Mouse (Mus musculus) embryonic facial prominence, embryonic 12.5 days (tissue): ENCODE results near the gene Ccp110. TPM values are rescaled to one million over a fixed set of nuclear protein-coding genes. Genes with fewer than 3 reads are reported as not detected.

ENCODE experiments used
- ATAC-seq: fragments of 200-750 bp; cut with Nextera tagmentation; 2 replicates; pipeline ENCODE4 v1.8.0; 2017; ENCODE audit not compliant: insufficient number of reproducible peaks, insufficient read depth, low FRiP score, low TSS enrichment
- H3K27ac ChIP-seq: fragments of 300-500 bp; sonication (generic); 2 replicates; pipeline ENCODE4 v1.5.1; 2016; ENCODE audit warnings: mild to moderate bottlenecking
- H3K27me3 ChIP-seq: fragments of 300-500 bp; sonication (generic); 2 replicates; pipeline ENCODE4 v1.6.1; 2016; ENCODE audit warnings: mild to moderate bottlenecking, moderate library complexity
- H3K36me3 ChIP-seq: fragments of 300-500 bp; sonication (generic); 2 replicates; pipeline ENCODE4 v1.6.1; 2016; ENCODE audit warnings: mild to moderate bottlenecking
- H3K4me1 ChIP-seq: fragments of 300-500 bp; sonication (generic); 2 replicates; pipeline ENCODE4 v1.6.1; 2016
- H3K4me2 ChIP-seq: fragments of 300-500 bp; sonication (generic); replicated peaks from 2 replicates; pipeline ENCODE4 v1.6.1; 2016; ENCODE audit warnings: mild to moderate bottlenecking, moderate library complexity
- H3K4me3 ChIP-seq: fragments of 300-500 bp; sonication (generic); 2 replicates; pipeline ENCODE4 v1.5.1; 2016; ENCODE audit warnings: mild to moderate bottlenecking
- H3K9ac ChIP-seq: fragments of 300-500 bp; sonication (generic); 2 replicates; pipeline ENCODE4 v1.6.1; 2016; ENCODE audit warnings: mild to moderate bottlenecking, moderate library complexity
- H3K9me3 ChIP-seq: fragments of 300-500 bp; sonication (generic); 2 replicates; pipeline ENCODE4 v1.6.1; 2016; ENCODE audit warnings: mild to moderate bottlenecking, moderate library complexity
- WGBS: fragments of 180-500 bp; shearing (Covaris S2); methylation state at CpG from one replicate; pipeline ENCODE4 v1.1.7; 2016; 5-methylcytosine and 5-hydroxymethylcytosine counted together
- polyA plus RNA-seq: library from polyadenylated mRNA; unstranded; fragments of >200 nt; fragmentation: Nextera tagmentation; extraction: Ambion mirVana; gene quantifications from 2 replicates; pipeline ENCODE4 v1.2.1, GENCODE M21; 2016

Ccp110 gene
- polyA plus RNA-seq, 1 experiment from 2014 or later = 34.3 TPM

DNA sequence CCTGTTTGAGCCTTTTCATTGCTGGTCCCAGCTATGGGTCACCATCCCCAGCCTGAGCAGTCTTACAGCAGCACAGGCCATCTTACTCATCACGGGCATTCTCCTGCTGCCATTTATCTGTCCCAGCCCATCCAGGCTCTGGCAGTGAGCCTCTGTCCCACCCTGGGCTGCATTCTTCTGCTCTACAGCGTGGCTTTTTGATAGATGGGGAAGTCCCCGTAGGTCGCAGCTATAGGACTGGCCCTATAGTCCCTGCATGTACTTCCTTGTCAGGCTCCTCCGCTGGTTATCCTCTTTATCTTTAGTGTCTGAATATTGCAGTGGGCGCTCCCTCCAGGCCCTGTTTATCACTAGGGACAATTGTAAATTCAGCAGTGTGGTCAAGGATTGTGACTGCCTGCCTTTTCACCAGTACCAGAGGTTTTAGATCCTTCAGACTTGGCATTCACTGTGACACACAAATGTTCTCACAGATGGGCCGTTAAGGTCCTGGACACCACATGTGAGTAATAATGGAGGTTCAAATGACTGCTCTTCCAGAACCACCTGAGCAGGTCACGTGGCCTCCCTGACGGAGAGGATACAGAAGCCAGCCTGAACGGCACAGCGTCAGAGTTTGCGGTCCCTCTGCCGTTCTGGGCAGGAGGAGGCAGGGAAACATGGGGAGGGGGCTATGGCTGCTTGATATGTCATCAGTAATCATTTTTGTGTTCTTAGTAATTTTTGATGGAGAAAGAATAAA, 16.7 kb downstream of the Ccp110 start:
- Histone ChIP-seq H3K27ac (no peak overlapping the region), H3K36me3 (peaks cover 70% of the 10 kb centered on the region), H3K4me3 (no peak overlapping the region), H3K9me3 (no peaks in the 10 kb centered on the region), H3K9ac (no peak overlapping the region), H3K4me1 (no peaks in the 10 kb centered on the region), H3K4me2 (no peak overlapping the region), H3K27me3 (no peaks in the 10 kb centered on the region)
- 88% methylated on average over 13 of the region's 13 CpGs for WGBS
- ATAC-seq = no peak

DNA sequence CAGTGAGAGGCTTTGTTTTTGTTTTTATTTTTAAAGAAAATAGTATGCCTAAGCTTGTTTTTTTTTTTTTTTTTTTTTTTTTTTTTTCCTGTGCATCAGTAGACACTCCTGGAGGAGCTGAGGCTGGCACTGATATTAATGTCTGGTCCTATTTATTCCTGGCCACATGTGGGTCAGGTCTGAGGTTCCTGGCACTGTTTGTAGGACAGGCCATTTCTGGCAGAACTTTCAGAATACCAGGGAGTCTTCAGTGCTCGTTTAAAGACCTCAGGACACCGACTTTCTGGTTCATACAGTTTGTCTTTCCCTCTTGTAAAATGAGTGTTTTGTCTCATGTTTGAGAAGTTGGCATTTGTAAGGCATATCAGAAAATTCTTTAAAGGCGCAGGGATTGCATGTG, 19.4 kb downstream of the Ccp110 start:
- no peak overlapping the region for H3K27ac ChIP-seq
- no peaks in the 10 kb centered on the region for H3K4me1 ChIP-seq
- no peak overlapping the region for H3K9ac ChIP-seq
- peaks cover 55% of the 10 kb centered on the region for H3K36me3 ChIP-seq
- no peak for ATAC-seq
- WGBS = 83% methylated on average over 3 of the region's 3 CpGs
- no peaks in the 10 kb centered on the region for H3K27me3 ChIP-seq
- H3K4me2 ChIP-seq = no peak overlapping the region
- H3K4me3 ChIP-seq = no peak overlapping the region
- no peaks in the 10 kb centered on the region for H3K9me3 ChIP-seq

DNA sequence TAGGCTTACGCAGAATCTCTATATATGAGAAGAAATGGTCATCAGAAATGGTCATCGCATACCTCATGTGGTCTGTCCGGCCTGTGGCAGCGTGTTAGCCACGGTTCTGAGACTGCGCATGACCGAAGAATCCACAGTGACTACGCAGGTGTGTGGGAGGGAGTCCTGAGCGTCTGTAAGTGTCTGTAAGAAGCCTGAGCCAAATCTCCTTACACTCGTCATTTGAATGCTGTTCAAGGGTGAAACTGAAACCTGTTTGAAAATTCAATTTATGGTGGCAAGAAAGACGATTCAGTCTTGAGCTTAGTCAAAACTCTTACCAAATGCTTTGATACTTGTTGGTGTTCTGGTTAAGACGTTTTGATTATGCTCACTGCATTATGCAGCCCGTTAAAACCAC, 20.9 kb downstream of the Ccp110 start:
- no peaks in the 10 kb centered on the region for H3K4me1 ChIP-seq
- ATAC-seq = no peak
- H3K4me3 ChIP-seq = no peak overlapping the region
- no peaks in the 10 kb centered on the region for H3K27me3 ChIP-seq
- no peaks in the 10 kb centered on the region for H3K9me3 ChIP-seq
- no peak overlapping the region for H3K9ac ChIP-seq
- H3K27ac ChIP-seq = no peak overlapping the region
- 92% methylated on average over 13 of the region's 13 CpGs for WGBS
- H3K4me2 ChIP-seq = no peak overlapping the region
- H3K36me3 ChIP-seq = peaks cover 42% of the 10 kb centered on the region

DNA sequence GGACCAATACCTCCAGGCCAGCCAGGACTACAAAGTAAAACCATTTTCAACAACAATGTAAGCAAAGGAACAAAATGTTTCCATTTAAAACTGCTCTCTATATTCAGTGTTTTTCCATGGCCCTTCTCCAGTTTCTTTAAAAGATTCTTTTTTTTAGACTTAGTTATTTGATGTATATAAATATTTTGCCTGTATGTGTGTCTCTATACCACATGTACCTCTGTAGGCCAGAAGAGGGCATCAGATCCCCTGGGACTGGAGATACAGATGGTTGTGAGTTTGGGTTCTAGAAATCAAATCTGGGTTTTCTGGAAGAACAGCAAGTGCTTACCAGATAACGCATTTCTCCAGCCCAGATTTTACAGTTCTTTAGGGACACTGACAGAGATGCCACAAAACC, 26.4 kb downstream of the Ccp110 start:
- WGBS = 63% methylated on average over 1 of the region's 1 CpGs
- H3K27me3 ChIP-seq = no peaks in the 10 kb centered on the region
- H3K4me2 ChIP-seq = no peak overlapping the region
- peaks cover 10% of the 10 kb centered on the region; the same call in 1 of the 2 replicates for H3K4me1 ChIP-seq
- no peak overlapping the region for H3K4me3 ChIP-seq
- H3K9ac ChIP-seq = no peak overlapping the region
- H3K9me3 ChIP-seq = no peaks in the 10 kb centered on the region
- H3K27ac ChIP-seq = no peak overlapping the region
- H3K36me3 ChIP-seq = peaks cover 6% of the 10 kb centered on the region
- no peak for ATAC-seq

DNA sequence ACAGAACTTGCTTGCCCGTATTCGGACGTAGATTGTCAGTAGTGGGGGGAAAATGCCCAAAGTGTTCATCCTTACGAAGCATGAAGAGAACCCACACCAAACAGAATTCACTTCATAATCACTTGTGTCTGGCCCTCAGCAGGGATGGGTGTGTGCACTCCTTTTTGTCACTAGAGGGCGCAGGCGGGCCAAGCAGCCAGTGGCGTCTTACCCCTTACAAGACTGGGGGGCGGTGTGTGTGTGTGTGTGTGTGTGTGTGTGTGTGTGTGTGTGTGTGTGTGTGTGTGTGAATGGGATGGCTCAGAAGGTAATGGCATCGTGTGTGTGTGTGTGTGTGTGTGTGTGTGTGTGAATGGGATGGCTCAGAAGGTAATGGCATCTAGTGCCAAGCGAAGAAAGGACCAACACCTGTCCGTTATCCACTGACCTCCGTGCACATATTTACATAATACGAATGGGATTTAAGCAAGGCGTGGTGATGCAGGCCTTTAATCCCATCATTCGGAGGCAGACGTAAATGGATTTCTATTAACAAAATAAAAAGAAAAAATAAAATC, 27.7 kb downstream of the Ccp110 start, which contains the start of gene Vps35l:
Vps35l (plus strand) TSS at position 252 of the 557 bp plus-strand sequence.
- peak within 1 kb of the TSS; percentile 66 for H3K9ac ChIP-seq
- no peaks in the 10 kb centered on the region for H3K9me3 ChIP-seq
- 3% methylated on average over 16 of the region's 16 CpGs for WGBS
- peak within 1 kb of the TSS; percentile 77 for H3K4me3 ChIP-seq
- peak within 1 kb of the TSS; percentile 72 for H3K4me2 ChIP-seq
- no peaks in the 10 kb centered on the region for H3K27me3 ChIP-seq
- H3K36me3 ChIP-seq = peaks cover 9% of the 10 kb centered on the region
- peaks cover 10% of the 10 kb centered on the region; the same call in 1 of the 2 replicates for H3K4me1 ChIP-seq
- H3K27ac ChIP-seq = 0 out of 2 replicates have a peak within 1 kb of the TSS, but pooled peaks have one; percentile 7
- peak; percentile 85 for ATAC-seq

DNA sequence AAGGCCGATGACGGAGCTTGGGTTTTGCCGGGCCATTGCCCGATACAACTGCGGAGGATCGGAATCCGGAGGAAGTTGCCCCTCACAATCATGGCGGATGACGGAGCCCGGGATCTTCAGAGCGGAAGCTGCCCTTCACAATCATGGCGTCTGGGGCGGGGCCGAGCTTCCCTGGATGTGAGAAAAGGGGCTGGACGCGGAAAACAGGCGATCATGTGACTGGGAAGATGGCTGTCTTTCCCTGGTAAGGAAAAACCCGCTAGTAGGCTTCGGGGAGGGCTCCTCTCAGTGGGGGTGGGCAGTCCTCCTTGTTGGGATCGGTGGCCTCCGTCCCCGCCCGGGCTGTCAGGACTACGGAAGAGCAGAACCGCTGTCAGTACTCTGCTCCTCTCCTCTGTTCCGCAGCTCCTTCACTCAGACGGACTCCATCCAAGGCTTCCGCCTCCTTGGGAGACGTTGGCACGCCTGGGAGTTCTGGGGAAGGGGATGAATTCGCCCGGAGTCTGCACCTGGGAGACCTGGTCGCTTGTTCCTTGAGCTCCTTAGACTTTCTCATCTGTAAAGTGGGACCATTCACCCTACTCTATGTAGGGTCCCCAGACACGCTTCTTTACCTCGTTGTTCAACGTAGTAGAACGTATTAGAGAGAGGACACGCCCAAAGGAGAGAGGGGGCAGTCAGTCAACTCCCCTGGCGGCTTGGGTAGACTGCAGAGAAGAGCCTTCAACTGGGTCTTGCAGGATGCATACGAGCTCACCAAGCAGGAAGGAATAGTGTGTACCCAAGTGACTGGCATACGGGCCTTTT, 28.4 kb downstream of the Ccp110 start:
- peak; percentile 89 for ATAC-seq
- 3% methylated on average over 41 of the region's 41 CpGs for WGBS
- Histone ChIP-seq H3K4me1 (peaks cover 10% of the 10 kb centered on the region; the same call in 1 of the 2 replicates), H3K4me3 (peak overlapping the region; percentile 77), H3K9ac (peak overlapping the region; percentile 66), H3K27ac (0 out of 2 replicates have a peak overlapping the region, but pooled peaks have one; percentile 7), H3K9me3 (no peaks in the 10 kb centered on the region), H3K4me2 (peak overlapping the region; percentile 72), H3K27me3 (no peaks in the 10 kb centered on the region), H3K36me3 (peaks cover 13% of the 10 kb centered on the region)

DNA sequence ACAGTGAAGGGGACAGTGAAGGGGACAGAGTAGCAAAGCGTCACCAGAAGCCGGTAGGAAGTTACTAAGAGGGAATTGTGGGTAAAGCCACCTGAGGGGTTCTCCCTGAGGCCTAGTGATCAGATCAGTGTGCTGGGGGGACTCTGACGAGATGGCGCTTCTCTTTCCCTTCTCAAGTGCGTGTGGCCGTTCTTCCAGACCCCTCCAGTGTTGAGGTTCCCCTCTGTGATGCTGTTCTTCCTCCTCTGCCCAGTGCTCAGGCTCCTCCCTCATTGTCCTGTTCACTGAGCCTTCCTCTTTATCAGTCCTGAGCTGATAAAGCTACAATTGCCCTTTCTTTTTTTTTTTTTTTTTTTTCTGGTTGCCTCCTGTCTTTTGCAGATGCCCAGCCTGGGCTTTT, 29.9 kb downstream of the Ccp110 start:
- Histone ChIP-seq H3K27me3 (no peaks in the 10 kb centered on the region), H3K27ac (no peak overlapping the region), H3K36me3 (peaks cover 21% of the 10 kb centered on the region), H3K9ac (no peak overlapping the region), H3K9me3 (no peaks in the 10 kb centered on the region), H3K4me2 (no peak overlapping the region), H3K4me1 (peaks cover 10% of the 10 kb centered on the region; the same call in 1 of the 2 replicates), H3K4me3 (no peak overlapping the region)
- WGBS = 84% methylated on average over 6 of the region's 6 CpGs
- no peak for ATAC-seq

DNA sequence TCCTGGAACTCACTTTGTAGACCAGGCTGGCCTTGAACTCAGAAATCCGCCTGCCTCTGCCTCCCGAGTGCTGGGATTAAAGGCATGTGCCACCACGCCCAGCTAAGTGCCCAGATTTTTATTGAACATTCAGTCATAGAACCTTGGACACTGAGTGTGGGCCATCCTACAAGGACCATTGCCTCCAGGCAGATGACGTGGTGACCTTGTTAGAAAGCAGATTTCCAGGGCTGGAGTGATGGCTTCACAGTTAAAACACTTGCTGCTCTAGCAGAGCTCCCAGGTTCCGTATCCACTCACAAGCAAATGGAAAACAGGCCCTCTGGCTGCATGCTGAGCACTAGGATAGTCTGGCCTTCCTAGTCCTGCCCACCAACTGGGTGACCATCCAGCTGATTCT, 32.4 kb downstream of the Ccp110 start:
- H3K9ac ChIP-seq = no peak overlapping the region
- WGBS = 87% methylated on average over 5 of the region's 5 CpGs
- no peaks in the 10 kb centered on the region for H3K9me3 ChIP-seq
- no peak for ATAC-seq
- no peak overlapping the region for H3K4me2 ChIP-seq
- H3K27ac ChIP-seq = no peak overlapping the region
- no peaks in the 10 kb centered on the region for H3K27me3 ChIP-seq
- H3K4me3 ChIP-seq = no peak overlapping the region
- H3K4me1 ChIP-seq = peaks cover 10% of the 10 kb centered on the region; the same call in 1 of the 2 replicates
- peaks cover 43% of the 10 kb centered on the region for H3K36me3 ChIP-seq

DNA sequence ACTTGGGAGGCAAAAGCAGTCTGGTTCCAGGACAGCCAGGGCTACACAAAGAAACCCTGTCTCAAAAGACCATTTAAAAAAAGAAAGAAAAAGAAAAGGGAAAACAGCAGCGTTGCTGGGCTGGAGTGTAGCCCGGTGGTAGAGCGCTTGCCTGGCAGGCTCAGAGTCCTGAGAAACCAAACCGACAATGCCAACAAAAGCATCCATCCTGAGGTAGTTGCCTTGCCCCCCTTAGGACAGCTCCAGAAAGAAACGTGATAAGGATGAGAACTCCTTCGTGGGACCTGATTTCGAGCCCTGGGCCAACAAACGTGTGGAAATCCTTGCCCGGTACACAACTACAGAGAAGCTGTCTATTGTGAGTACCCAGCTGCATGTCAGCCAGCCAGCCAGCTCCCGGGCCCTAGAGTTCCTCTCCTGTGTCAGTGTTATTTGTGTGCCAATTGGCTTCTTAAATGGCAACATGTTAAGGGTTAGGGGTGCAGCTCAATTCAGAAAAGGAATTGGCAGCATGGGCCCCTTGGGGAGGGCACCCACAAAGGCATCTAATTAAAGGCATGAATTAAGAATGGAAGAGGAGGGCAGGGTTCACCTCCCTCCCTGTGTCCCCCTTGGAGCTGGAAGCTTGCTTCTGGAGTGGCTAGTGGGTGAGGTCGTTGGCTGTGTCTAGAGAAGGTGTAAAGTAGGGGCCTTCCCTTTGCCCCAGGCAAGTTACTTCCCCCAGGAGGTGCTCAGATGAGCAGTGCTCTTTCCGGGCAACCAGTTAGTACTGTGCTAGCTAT, 35.7 kb downstream of the Ccp110 start:
- Histone ChIP-seq H3K4me3 (no peak overlapping the region), H3K27ac (no peak overlapping the region), H3K9ac (no peak overlapping the region), H3K4me2 (no peak overlapping the region), H3K36me3 (peaks cover 74% of the 10 kb centered on the region), H3K4me1 (no peaks in the 10 kb centered on the region), H3K27me3 (no peaks in the 10 kb centered on the region), H3K9me3 (no peaks in the 10 kb centered on the region)
- 92% methylated on average over 12 of the region's 12 CpGs for WGBS
- ATAC-seq = no peak

DNA sequence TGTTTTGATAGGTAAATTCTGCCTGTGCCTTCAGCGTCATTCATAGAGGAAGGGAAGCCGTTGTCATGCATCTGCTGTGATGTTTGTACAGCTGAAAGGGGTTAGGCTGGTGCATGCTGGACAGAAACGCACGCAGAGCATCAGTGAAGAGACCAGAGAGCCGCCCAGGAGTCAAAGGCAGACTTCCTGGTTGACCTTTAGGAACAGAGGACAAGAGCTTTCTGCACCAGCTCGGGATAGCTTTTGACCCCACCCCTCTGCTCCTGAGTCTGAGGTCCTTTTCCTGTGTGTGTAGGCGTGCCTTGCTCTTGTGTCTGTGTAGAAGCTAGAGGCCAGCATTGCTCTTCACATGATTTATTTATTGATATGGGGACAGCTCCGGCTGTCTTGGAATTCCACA, 37.4 kb downstream of the Ccp110 start:
- H3K9me3 ChIP-seq = no peaks in the 10 kb centered on the region
- 45% methylated on average over 8 of the region's 8 CpGs for WGBS
- H3K27ac ChIP-seq = no peak overlapping the region
- no peaks in the 10 kb centered on the region for H3K4me1 ChIP-seq
- peaks cover 81% of the 10 kb centered on the region for H3K36me3 ChIP-seq
- H3K4me3 ChIP-seq = no peak overlapping the region
- no peak for ATAC-seq
- H3K27me3 ChIP-seq = no peaks in the 10 kb centered on the region
- H3K9ac ChIP-seq = no peak overlapping the region
- no peak overlapping the region for H3K4me2 ChIP-seq

DNA sequence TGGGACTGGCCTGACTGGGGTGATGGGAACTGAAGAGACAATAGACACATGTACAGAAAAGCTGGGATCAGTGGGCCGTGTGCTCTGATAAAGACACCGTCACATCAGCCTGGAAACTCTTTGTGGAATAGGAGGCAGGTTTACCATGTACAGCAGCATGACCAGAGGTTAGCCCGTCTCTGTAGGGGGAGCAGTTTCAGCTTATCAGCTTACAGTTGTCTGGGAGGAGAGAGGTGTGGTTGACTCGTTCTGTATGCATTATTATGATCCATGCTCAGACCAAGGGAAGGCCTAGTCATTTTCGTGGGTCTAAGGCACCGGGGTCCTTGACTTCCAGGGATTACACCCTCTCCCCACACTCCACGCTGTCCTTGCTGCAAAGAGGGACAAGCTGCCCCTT, 39.3 kb downstream of the Ccp110 start:
- Histone ChIP-seq H3K4me2 (no peak overlapping the region), H3K36me3 (peaks cover 87% of the 10 kb centered on the region), H3K4me3 (no peak overlapping the region), H3K9ac (no peak overlapping the region), H3K27ac (no peak overlapping the region), H3K27me3 (no peaks in the 10 kb centered on the region), H3K9me3 (no peaks in the 10 kb centered on the region), H3K4me1 (no peaks in the 10 kb centered on the region)
- WGBS = 89% methylated on average over 7 of the region's 7 CpGs
- no peak for ATAC-seq
